Mouse (Mus musculus): Measurements from ENCODE around the gene Obox2.
"Not testable (repeated sequence)": the region's sequence is repeated elsewhere in the genome, so short reads cannot be mapped to it uniquely, and the experiment has no call there.

The Obox2 gene

GRCm38 (mm10) chr7:15388421-15388998, at the start of gene Obox2, which contains the start of gene Obox1:
Obox2 (plus strand) TSS chr7:15388721.
Obox1 (plus strand) TSS chr7:15388948.
- not testable (repeated sequence) for DNase-seq (ENCODE audit: low read depth, low spot score)

DNA sequence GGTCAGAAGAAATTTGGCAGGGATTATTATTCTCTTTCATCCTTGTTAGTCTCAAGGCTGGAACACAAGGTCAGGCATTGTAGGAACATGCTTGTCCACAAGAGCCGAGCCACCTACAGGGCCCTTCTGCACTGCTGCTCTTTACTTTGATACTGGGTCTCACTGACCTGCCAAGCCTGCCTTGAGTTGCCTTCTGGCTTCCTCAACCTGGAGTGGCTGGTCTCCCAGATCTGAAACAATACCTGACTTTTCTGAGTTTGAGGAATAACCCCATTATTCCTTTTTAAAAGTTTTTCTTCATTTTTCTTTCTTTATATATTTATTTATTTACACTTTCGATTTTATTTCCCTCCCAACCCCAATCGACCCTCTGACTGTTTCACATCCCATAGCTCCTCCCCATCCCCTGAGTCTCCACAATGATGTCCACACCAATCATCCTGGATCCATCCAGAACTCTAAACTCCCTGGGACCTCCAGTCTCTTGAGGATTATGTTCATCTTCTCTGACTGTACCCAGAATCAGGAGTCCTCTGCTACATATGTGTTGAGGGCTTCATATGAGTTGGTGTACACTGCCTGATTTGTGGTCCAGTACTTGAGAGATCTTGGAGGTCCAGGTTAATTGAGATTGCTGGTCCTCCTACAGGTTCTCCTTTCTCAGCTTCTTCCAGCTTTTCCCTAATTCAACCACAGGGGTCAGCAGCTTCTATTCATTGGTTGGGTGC, 10.8 kb downstream of the Obox2 start:
- not testable (repeated sequence) for DNase-seq (ENCODE audit: low read depth, low spot score)

GRCm38 (mm10) chr7:15406816-15407215, 18.3 kb downstream of the Obox2 start:
- DNase-seq (ENCODE audit: low read depth, low spot score) = not testable (repeated sequence)

- DNase-seq (ENCODE audit: low read depth, low spot score) = not testable (repeated sequence)
These were observed 29.5 kb downstream of the Obox2 start for GRCm38 (mm10) chr7:15418046-15418445.

DNA sequence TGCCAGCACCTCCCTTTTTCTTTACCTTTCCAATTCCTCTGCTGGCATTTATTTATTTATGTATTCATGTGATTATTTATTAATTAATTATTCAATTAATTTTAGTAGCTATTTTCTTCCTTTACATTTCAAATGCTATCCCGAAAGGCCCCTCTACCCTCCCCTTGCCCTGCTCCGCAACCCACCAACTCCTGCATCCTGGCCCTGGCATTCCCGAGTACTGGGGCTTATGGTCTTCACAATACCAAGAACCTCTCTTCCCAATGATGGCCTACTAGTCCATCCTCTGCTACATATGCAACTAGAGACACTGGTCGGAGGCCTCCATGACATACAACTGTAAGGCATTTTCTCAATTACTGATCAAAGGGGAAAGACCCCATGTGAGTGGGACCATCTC, 37.0 kb downstream of the Obox2 start:
- not testable (repeated sequence) for DNase-seq (ENCODE audit: low read depth, low spot score)

All from brain, embryonic 18.5 days (tissue).